21 mouse cellular contexts compared by ENCODE assay signal in the genomic region with DNA sequence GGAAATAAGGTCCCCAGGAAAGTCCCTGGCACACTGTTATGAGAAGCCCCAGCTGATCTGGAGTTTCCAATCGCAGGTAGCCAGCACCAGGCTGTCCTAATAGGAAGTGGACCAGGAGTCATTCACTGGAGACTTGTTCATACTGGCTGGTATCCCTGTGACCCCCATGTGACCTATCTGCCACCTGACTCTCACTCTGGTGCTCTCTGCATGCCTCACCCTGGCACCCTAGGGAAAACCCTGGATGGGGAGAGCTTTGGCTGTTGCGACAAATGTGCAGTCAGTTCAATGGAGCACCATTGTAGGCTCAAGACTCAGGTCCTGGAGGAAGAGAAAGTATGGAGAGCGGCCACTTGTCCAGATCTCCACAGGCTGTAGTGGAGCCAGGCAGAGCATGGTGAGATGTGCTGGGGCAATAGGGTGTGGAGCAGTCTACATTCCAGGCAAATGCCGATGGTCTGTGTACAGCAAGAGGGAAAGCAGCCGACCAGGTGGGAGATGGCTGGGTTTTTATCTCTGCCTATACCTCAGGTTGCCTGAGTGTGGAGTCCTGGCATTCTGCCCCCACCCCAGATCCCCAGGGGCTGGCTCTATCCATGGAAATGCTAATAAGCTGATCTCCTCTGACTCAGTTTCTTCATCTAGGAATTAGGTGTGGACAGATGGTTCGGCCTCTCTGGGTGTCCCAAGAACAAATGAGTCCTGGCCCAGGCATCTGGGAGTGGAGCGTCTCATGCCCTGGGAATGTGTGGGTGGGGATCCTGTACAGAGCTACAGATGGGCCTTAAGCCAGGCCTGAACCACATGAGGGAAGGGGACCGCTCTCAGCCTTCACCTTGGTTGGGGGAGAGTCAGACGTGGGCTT. TPM values are rescaled to one million over a fixed set of nuclear protein-coding genes. Genes with fewer than 3 reads are reported as not detected.
DNase-seq lines count a peak whose midpoint lies in the region; ATAC-seq and TF ChIP-seq lines count a peak whose summit lies in the region.
"Had no signal": no experiment of that assay in that cellular context is flagged by ENCODE, and none has a peak within 500 bp of the region (broad histone marks: within the 10 kb centered on the region; RNA-seq: fewer than 3 reads in every experiment).

No protein-coding gene starts in this region.

- H3K4me2 ChIP-seq in heart, embryonic 15.5 days: no peak overlapping the region
- no peak overlapping the region for H3K4me2 ChIP-seq in lung, postnatal 0 days (replicated peaks; ENCODE audit: low read depth, low read length)
- H3K4me2 ChIP-seq: forebrain, embryonic 15.5 days; hindbrain, embryonic 12.5 days; liver, embryonic 15.5 days; midbrain, embryonic 11.5 days; neural tube, embryonic 12.5 days had no signal

- TF ChIP-seq EP300 in lung, postnatal 0 days (IDR thresholded peaks at IDR 0.05): peak; percentile 87

- no peak overlapping the region for H3K9ac ChIP-seq in heart, embryonic 15.5 days
- no peak overlapping the region for H3K9ac ChIP-seq in lung, postnatal 0 days (replicated peaks; ENCODE audit: low read depth)
- H3K9ac ChIP-seq: forebrain, embryonic 15.5 days; hindbrain, embryonic 12.5 days; liver, embryonic 15.5 days; neural tube, embryonic 12.5 days had no signal

- TF ChIP-seq CTCF in C2C12 (IDR thresholded peaks at IDR 0.05; ENCODE audit: control insufficient read depth, insufficient read depth, insufficient read length): no peak
- TF ChIP-seq CTCF in lung, postnatal 0 days (IDR thresholded peaks at IDR 0.05): no peak

- H3K4me1 ChIP-seq in heart, embryonic 15.5 days (replicated peaks): peaks cover 4% of the 10 kb centered on the region
- H3K4me1 ChIP-seq in lung, postnatal 0 days (ENCODE audit: insufficient read depth, low read depth, low read length): no peaks in the 10 kb centered on the region
- H3K4me1 ChIP-seq: liver, embryonic 15.5 days had no signal

- 0 out of 2 replicates have a peak, but pooled peaks have one; percentile 37 for ATAC-seq in heart, embryonic 15.5 days (replicated peaks; ENCODE audit: insufficient number of reproducible peaks, insufficient read depth, low FRiP score, low read depth)
- peak; percentile 87 for ATAC-seq in lung, postnatal 0 days
- ATAC-seq in monocyte, adult 5-6 weeks (replicated peaks; ENCODE audit: insufficient number of reproducible peaks, low FRiP score, low TSS enrichment, poor library complexity, severe bottlenecking): no peak
- ATAC-seq: activated CD4-positive, CD25-positive, alpha-beta regulatory T cell, adult 4 months; forebrain, embryonic 15.5 days had no signal

- no peak for DNase-seq in heart, postnatal 36 days
- DNase-seq in R1 (ENCODE audit: low read depth, low spot score): peak; percentile 99
- DNase-seq in lung, postnatal 0 days (ENCODE audit: low spot score): peak; percentile 81
- no peak for DNase-seq in ovary, postnatal 14 days (ENCODE audit: low spot score)
- DNase-seq in testis, postnatal 14 days (ENCODE audit: low spot score): no peak
- DNase-seq: cerebellum, adult 18-20 months; gastrocnemius, postnatal 36 days; kidney, adult 8-10 months; retina, postnatal 1 day; thymus, postnatal 14 days had no signal

- H3K79me2 ChIP-seq in C2C12 (ENCODE audit: control insufficient read depth, insufficient read depth): peaks cover 19% of the 10 kb centered on the region

- 0 out of 2 replicates have a peak overlapping the region, but pooled peaks have one; percentile 12 for H3K27ac ChIP-seq in heart, embryonic 15.5 days
- peak overlapping the region; percentile 89 for H3K27ac ChIP-seq in lung, postnatal 0 days (ENCODE audit: low read length)
- H3K27ac ChIP-seq: forebrain, embryonic 15.5 days; hindbrain, embryonic 12.5 days; liver, embryonic 15.5 days; neural tube, embryonic 12.5 days had no signal

- intact Hi-C loops in heart, postnatal 36 days (cut with DNase I): no loop called here

- H3K9me3 ChIP-seq in heart, embryonic 15.5 days (replicated peaks): no peaks in the 10 kb centered on the region
- H3K9me3 ChIP-seq in lung, postnatal 0 days (ENCODE audit: low read length): no peaks in the 10 kb centered on the region
- H3K9me3 ChIP-seq: forebrain, embryonic 15.5 days; hindbrain, embryonic 12.5 days; limb, embryonic 10.5 days; liver, embryonic 15.5 days; neural tube, embryonic 12.5 days had no signal

- 64% methylated on average over 9 of the region's 9 CpGs for WGBS in heart, embryonic 15.5 days
- WGBS in lung, postnatal 0 days: 55% methylated on average over 9 of the region's 9 CpGs

- H3ac ChIP-seq in C2C12 (ENCODE audit: control insufficient read depth, insufficient read length, low read depth): no peak overlapping the region

- H3K4me3 ChIP-seq in heart, embryonic 15.5 days: no peak overlapping the region
- no peak overlapping the region for H3K4me3 ChIP-seq in C2C12 (ENCODE audit: insufficient read depth, poor library complexity, severe bottlenecking)
- H3K4me3 ChIP-seq in lung, postnatal 0 days (ENCODE audit: low read depth, low read length): no peak overlapping the region
- H3K4me3 ChIP-seq: forebrain, embryonic 15.5 days; hindbrain, embryonic 12.5 days; limb, embryonic 10.5 days; liver, embryonic 15.5 days; neural tube, embryonic 12.5 days had no signal

- H3K79me3 ChIP-seq in C2C12 (ENCODE audit: low read depth): peaks cover 2% of the 10 kb centered on the region

- H3K36me3 ChIP-seq in heart, embryonic 15.5 days: no peaks in the 10 kb centered on the region
- H3K36me3 ChIP-seq in C2C12 (ENCODE audit: control insufficient read depth, insufficient read depth): no peaks in the 10 kb centered on the region
- no peaks in the 10 kb centered on the region for H3K36me3 ChIP-seq in lung, postnatal 0 days (ENCODE audit: insufficient read depth, low read length)
- H3K36me3 ChIP-seq: forebrain, embryonic 15.5 days; hindbrain, embryonic 12.5 days; limb, embryonic 10.5 days; liver, embryonic 15.5 days; neural tube, embryonic 12.5 days had no signal

- 0 out of 2 replicates have a peak, but pooled peaks cover 5% of the 10 kb centered on the region for H3K27me3 ChIP-seq in heart, embryonic 15.5 days
- H3K27me3 ChIP-seq in C2C12 (ENCODE audit: control insufficient read depth, insufficient read depth, insufficient read length): no peaks in the 10 kb centered on the region
- H3K27me3 ChIP-seq in lung, postnatal 0 days (replicated peaks; ENCODE audit: insufficient read depth, low read length): no peaks in the 10 kb centered on the region
- H3K27me3 ChIP-seq: forebrain, embryonic 15.5 days; neural tube, embryonic 12.5 days had no signal

TF ChIP-seq in C2C12, 6 proteins besides CTCF, POLR2A, EP300 and RAD21:
- TF ChIP-seq FOSL1 (IDR thresholded peaks at IDR 0.05; ENCODE audit: insufficient read depth, low read length, poor library complexity, severe bottlenecking) (peak; percentile 71), MYOG (IDR thresholded peaks at IDR 0.05; ENCODE audit: control insufficient read depth, extremely low read depth, insufficient read length) (no peak), USF1 (IDR thresholded peaks at IDR 0.05; ENCODE audit: low read depth) (peak; percentile 66), CEBPB (IDR thresholded peaks at IDR 0.05; ENCODE audit: low read depth) (peak; percentile 11)

RNA-seq across cellular contexts. Expression of a gene that starts 2.4 kb away (rescaled TPM):
- 38.7 and 42.7 TPM in 2 replicates for polyA plus RNA-seq in heart, embryonic 15.5 days (2015; fragmentation: Nextera tagmentation; extraction: Ambion mirVana)
- total RNA-seq in heart, postnatal 36 days (2021): 10 to 100 TPM; 16.1 to 22.2 TPM
- 6.1 TPM for polyA plus RNA-seq in C2C12 (2012; fragmentation: generic; extraction: Trizol)
- 584 and 630 TPM in 2 replicates for polyA plus RNA-seq in lung, postnatal 0 days (2015; fragmentation: Nextera tagmentation; extraction: Ambion mirVana)
- not detected in 3 replicates for total RNA-seq in monocyte, adult 5-6 weeks (2017)
- polyA plus RNA-seq: activated CD4-positive, CD25-positive, alpha-beta regulatory T cell, adult 4 months; limb, embryonic 10.5 days; midbrain, embryonic 11.5 days had no signal

RNA-seq across cellular contexts. Expression of a gene that starts 17.0 kb away (rescaled TPM):
- polyA plus RNA-seq in heart, embryonic 15.5 days (2015; fragmentation: Nextera tagmentation; extraction: Ambion mirVana): 31.5 and 32.4 TPM in 2 replicates
- 10 to 100 TPM; 40.9 to 44.8 TPM for total RNA-seq in heart, postnatal 36 days (2021)
- polyA plus RNA-seq in C2C12 (2012; fragmentation: generic; extraction: Trizol): 19.3 TPM
- 23.8 and 24.1 TPM in 2 replicates for polyA plus RNA-seq in lung, postnatal 0 days (2015; fragmentation: Nextera tagmentation; extraction: Ambion mirVana)
- 22.3 to 32.1 TPM (median 27.3 TPM) in 3 replicates for total RNA-seq in monocyte, adult 5-6 weeks (2017)

RNA-seq across cellular contexts. Expression of a gene that starts 20.8 kb away (rescaled TPM):
- 0.13 TPM in 1 of 2 replicates, not detected in the other for polyA plus RNA-seq in heart, embryonic 15.5 days (2015; fragmentation: Nextera tagmentation; extraction: Ambion mirVana)
- total RNA-seq in heart, postnatal 36 days (2021): not detected
- not detected for polyA plus RNA-seq in C2C12 (2012; fragmentation: generic; extraction: Trizol)
- polyA plus RNA-seq in lung, postnatal 0 days (2015; fragmentation: Nextera tagmentation; extraction: Ambion mirVana): 1.0 and 1.9 TPM in 2 replicates
- not detected in 3 replicates for total RNA-seq in monocyte, adult 5-6 weeks (2017)
- total RNA-seq: gastrocnemius, postnatal 36 days; layer of hippocampus, postnatal 10 days had no signal
- polyA plus RNA-seq: forebrain, embryonic 15.5 days; hindbrain, embryonic 12.5 days; limb, embryonic 10.5 days; liver, embryonic 15.5 days; midbrain, embryonic 11.5 days; neural tube, embryonic 12.5 days had no signal

RNA-seq across cellular contexts. Expression of a gene that starts 28.9 kb away (rescaled TPM):
- polyA plus RNA-seq in heart, embryonic 15.5 days (2015; fragmentation: Nextera tagmentation; extraction: Ambion mirVana): 44.7 and 57.1 TPM in 2 replicates
- 10 to 100 TPM; 10.7 to 11.4 TPM for total RNA-seq in heart, postnatal 36 days (2021)
- 14.4 TPM for polyA plus RNA-seq in C2C12 (2012; fragmentation: generic; extraction: Trizol)
- 42.7 and 45.4 TPM in 2 replicates for polyA plus RNA-seq in lung, postnatal 0 days (2015; fragmentation: Nextera tagmentation; extraction: Ambion mirVana)
- total RNA-seq in monocyte, adult 5-6 weeks (2017): 16.0 to 49.1 TPM (median 25.3 TPM) in 3 replicates

RNA-seq across cellular contexts. Expression of a gene that starts 29.1 kb away (rescaled TPM):
- polyA plus RNA-seq in heart, embryonic 15.5 days (2015; fragmentation: Nextera tagmentation; extraction: Ambion mirVana): 10.7 and 15.3 TPM in 2 replicates
- 1 to 10 TPM; 3.7 to 5.1 TPM for total RNA-seq in heart, postnatal 36 days (2021)
- 20.7 TPM for polyA plus RNA-seq in C2C12 (2012; fragmentation: generic; extraction: Trizol)
- polyA plus RNA-seq in lung, postnatal 0 days (2015; fragmentation: Nextera tagmentation; extraction: Ambion mirVana): 15.2 and 18.1 TPM in 2 replicates
- 0.95 to 2.5 TPM in 2 of 3 replicates, not detected in the other for total RNA-seq in monocyte, adult 5-6 weeks (2017)

Comparison
In these comparisons a context has a peak if more than half of its experiments do, and no peak if none do; other contexts are left out.
1. DNase-seq: peak in R1 (single experiment) and lung, postnatal 0 days (single experiment); none in heart, postnatal 36 days (0 of 2), ovary, postnatal 14 days (single experiment) and testis, postnatal 14 days (single experiment).
2. RNA of a gene that starts 2.4 kb away (polyA plus RNA-seq): 584 to 630 TPM in lung, postnatal 0 days; 38.7 to 42.7 TPM in heart, embryonic 15.5 days and 6.1 TPM in C2C12 (single experiment); every median in the first group is over 10 times any median in the second.